Mouse (Mus musculus): ENCODE data around the gene Thap4. TPM values are rescaled to one million over a fixed set of nuclear protein-coding genes. Genes with fewer than 3 reads are reported as not detected.
"Not testable (repeated sequence)": the region's sequence is repeated elsewhere in the genome, so short reads cannot be mapped to it uniquely, and the experiment has no call there.

Gene Thap4
- polyA plus RNA-seq, 1 experiment from 2014 or later, result 64.8 TPM

DNA sequence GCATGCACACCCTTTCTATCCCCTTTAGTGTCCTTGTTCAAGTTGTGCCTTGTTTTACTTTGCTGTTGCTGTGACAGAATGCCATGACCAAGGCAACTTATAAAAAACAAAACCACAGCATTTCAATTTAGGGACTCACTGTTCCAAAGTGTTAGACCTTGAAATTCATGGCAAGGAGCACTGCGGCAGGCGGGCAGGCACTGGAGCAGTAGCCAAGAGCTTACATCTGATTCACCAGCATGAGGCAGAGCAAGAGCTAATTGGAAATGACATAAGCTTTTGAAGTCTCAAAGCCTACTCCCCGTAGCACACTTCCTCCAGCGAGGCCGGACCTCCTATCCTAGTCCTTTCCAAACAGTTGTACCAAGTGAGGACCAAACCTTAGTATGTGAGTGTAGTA lies 22.0 kb upstream of the Thap4 start:
- peaks cover 81% of the 10 kb centered on the region for H3K36me3 ChIP-seq (ENCODE audit: control insufficient read depth, insufficient read depth, low read length)
- H3K4me2 ChIP-seq (replicated peaks; ENCODE audit: low read depth, low read length), result no peak overlapping the region
- H3K9me3 ChIP-seq (ENCODE audit: control insufficient read depth, low read length), result no peaks in the 10 kb centered on the region
- no peak overlapping the region for H3K4me3 ChIP-seq (ENCODE audit: low read length)
- H3K9ac ChIP-seq (ENCODE audit: low read depth, low read length), result no peak overlapping the region
- 91% methylated on average over 5 of the region's 5 CpGs for WGBS
- H3K4me1 ChIP-seq (ENCODE audit: control insufficient read depth, insufficient read depth, low read length), result no peaks in the 10 kb centered on the region
- H3K27me3 ChIP-seq (ENCODE audit: control insufficient read depth, insufficient read depth, low read length), result no peaks in the 10 kb centered on the region
- no peak overlapping the region for H3K27ac ChIP-seq (ENCODE audit: low read depth, low read length)
- ATAC-seq (ENCODE audit: low FRiP score, low TSS enrichment), result no peak

DNA sequence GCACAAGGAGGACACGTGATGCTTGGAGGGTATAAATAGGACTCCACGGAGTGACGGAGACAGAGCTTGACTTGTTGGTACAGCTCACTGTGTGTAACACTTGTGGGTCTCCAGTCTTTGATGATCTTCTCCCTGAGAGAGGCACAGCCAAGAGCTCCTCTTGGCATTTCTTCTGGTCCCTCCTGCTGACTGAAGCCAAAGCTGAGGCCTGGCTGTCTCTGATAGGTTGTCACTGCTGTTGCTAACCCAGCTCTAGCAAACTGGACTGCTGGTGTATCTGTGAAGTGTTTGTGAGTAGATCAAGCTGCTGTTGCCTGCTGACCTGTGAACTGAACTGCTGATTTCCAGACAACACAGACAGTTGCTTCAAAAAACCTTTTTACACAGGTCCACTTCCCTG lies 15.2 kb upstream of the Thap4 start:
- peaks cover 34% of the 10 kb centered on the region for H3K36me3 ChIP-seq (ENCODE audit: control insufficient read depth, insufficient read depth, low read length)
- H3K27ac ChIP-seq (ENCODE audit: low read depth, low read length), result no peak overlapping the region
- H3K4me1 ChIP-seq (ENCODE audit: control insufficient read depth, insufficient read depth, low read length), result no peaks in the 10 kb centered on the region
- no peak for ATAC-seq (ENCODE audit: low FRiP score, low TSS enrichment)
- no peaks in the 10 kb centered on the region for H3K27me3 ChIP-seq (ENCODE audit: control insufficient read depth, insufficient read depth, low read length)
- H3K4me2 ChIP-seq (replicated peaks; ENCODE audit: low read depth, low read length), result no peak overlapping the region
- WGBS, result 97% methylated on average over 3 of the region's 3 CpGs
- H3K9me3 ChIP-seq (ENCODE audit: control insufficient read depth, low read length), result no peaks in the 10 kb centered on the region
- no peak overlapping the region for H3K4me3 ChIP-seq (ENCODE audit: low read length)
- H3K9ac ChIP-seq (ENCODE audit: low read depth, low read length), result no peak overlapping the region

DNA sequence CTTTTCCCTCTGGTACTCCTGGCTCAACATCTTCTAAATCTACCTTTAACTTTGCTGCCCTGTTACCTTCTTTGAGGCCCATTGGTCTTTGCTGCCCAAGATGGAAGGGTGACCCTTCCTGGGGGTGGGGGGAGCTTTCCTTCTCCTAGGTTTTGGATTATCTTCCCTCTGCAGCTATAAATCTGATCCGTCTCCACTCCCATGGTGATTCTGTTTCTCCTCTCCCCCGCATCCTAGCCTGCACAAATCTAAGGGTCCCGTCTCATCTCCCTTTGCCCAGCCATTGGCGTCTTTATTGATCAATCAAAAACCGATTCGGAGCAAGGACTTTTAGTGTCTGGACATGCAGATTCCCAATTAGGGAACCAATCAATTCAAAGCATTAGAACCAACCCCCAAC lies 12.9 kb upstream of the Thap4 start:
- peak; percentile 79 for ATAC-seq (ENCODE audit: low FRiP score, low TSS enrichment)
- no peaks in the 10 kb centered on the region for H3K4me1 ChIP-seq (ENCODE audit: control insufficient read depth, insufficient read depth, low read length)
- no peak overlapping the region for H3K4me3 ChIP-seq (ENCODE audit: low read length)
- peaks cover 12% of the 10 kb centered on the region; the same call in 1 of the 2 replicates for H3K36me3 ChIP-seq (ENCODE audit: control insufficient read depth, insufficient read depth, low read length)
- no peak overlapping the region for H3K9ac ChIP-seq (ENCODE audit: low read depth, low read length)
- H3K4me2 ChIP-seq (replicated peaks; ENCODE audit: low read depth, low read length), result no peak overlapping the region
- H3K27me3 ChIP-seq (ENCODE audit: control insufficient read depth, insufficient read depth, low read length), result no peaks in the 10 kb centered on the region
- WGBS, result 45% methylated on average over 6 of the region's 6 CpGs
- no peak overlapping the region for H3K27ac ChIP-seq (ENCODE audit: low read depth, low read length)
- H3K9me3 ChIP-seq (ENCODE audit: control insufficient read depth, low read length), result no peaks in the 10 kb centered on the region

DNA sequence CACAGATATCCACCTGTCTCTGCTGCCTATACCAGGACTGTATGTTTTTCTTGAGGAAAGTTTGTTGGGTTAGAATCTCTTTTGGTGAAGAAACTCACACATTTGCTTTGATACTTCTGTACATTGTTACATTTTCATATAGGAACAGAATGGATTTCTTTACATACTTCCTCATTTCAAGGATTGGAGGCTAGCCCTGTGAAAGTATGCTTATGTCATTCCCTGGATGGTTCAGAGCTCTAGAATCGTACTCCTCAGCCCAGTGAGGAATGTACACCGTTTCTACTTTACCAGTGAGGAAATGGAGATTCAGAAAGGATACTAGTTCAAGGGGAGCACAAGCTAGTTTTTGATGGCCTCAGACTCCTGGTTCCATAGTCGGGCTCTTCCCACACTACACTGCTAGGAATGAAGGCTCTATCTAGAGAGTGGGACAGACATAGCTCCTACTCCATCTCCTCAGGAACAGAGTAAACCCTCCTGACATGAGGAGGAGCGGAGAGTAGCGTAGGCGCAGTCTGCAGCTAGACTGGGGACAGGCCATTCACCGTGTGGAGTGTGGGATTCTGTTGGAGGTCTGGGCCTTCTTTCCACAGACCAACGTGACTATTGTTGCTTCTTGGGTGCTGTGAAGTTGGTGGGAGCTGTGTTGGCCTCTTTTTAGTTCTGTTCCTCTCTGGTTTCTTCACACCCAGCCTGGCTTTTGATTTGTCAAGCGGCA lies 10.4 kb upstream of the Thap4 start:
- H3K4me1 ChIP-seq (ENCODE audit: control insufficient read depth, insufficient read depth, low read length), result no peaks in the 10 kb centered on the region
- no peak overlapping the region for H3K27ac ChIP-seq (ENCODE audit: low read depth, low read length)
- 93% methylated on average over 9 of the region's 9 CpGs for WGBS
- no peaks in the 10 kb centered on the region for H3K27me3 ChIP-seq (ENCODE audit: control insufficient read depth, insufficient read depth, low read length)
- H3K4me2 ChIP-seq (replicated peaks; ENCODE audit: low read depth, low read length), result no peak overlapping the region
- H3K36me3 ChIP-seq (ENCODE audit: control insufficient read depth, insufficient read depth, low read length), result peaks cover 11% of the 10 kb centered on the region; the same call in 1 of the 2 replicates
- H3K4me3 ChIP-seq (ENCODE audit: low read length), result no peak overlapping the region
- no peaks in the 10 kb centered on the region for H3K9me3 ChIP-seq (ENCODE audit: control insufficient read depth, low read length)
- H3K9ac ChIP-seq (ENCODE audit: low read depth, low read length), result no peak overlapping the region
- no peak for ATAC-seq (ENCODE audit: low FRiP score, low TSS enrichment)

DNA sequence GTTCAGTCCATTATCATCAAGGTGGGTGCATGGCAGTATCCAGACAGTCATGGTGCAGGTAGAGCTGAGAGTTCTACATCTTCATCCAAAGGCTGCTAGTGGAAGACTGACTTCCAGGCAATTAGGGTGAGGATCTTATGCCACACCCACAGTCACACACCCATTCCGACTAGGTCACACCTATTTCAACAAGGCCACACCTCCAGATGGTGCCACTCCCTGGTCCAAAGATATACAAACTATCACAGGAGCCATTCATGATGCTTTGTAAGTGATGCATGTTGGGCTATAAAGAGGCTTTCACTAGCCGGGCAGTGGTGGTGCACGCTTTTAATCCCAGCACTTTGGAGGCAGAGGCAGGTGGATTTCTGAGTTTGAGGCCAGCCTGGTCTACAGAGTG lies 8.9 kb upstream of the Thap4 start:
- WGBS, result 88% methylated on average over 3 of the region's 3 CpGs
- not testable (repeated sequence) for H3K9ac ChIP-seq (ENCODE audit: low read depth, low read length); H3K9me3 ChIP-seq (ENCODE audit: control insufficient read depth, low read length); H3K4me3 ChIP-seq (ENCODE audit: low read length); H3K36me3 ChIP-seq (ENCODE audit: control insufficient read depth, insufficient read depth, low read length); H3K27ac ChIP-seq (ENCODE audit: low read depth, low read length); ATAC-seq (ENCODE audit: low FRiP score, low TSS enrichment); H3K4me1 ChIP-seq (ENCODE audit: control insufficient read depth, insufficient read depth, low read length); H3K27me3 ChIP-seq (ENCODE audit: control insufficient read depth, insufficient read depth, low read length); H3K4me2 ChIP-seq (replicated peaks; ENCODE audit: low read depth, low read length)

DNA sequence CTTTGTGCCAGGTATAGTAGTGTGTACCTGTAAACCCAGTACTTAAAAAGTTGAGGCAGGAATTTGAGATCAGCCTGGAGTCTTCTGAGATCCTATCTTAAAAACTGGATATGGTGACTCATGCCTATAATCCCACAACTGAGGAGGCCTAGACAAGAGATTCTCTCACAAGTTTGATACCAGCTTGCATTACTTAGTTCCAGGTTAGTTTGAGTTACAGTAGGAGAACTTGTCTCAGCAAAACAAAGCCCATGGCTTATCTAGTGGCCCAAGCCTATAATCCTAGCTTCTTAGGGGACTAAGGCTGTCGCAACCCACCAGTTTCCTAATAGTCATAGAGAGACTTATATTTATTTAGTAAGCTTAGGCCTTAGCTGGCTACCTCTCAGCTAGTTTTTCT lies 5.4 kb upstream of the Thap4 start:
- no peak overlapping the region for H3K4me3 ChIP-seq (ENCODE audit: low read length)
- ATAC-seq (ENCODE audit: low FRiP score, low TSS enrichment), result no peak
- no peak overlapping the region for H3K27ac ChIP-seq (ENCODE audit: low read depth, low read length)
- no peaks in the 10 kb centered on the region for H3K36me3 ChIP-seq (ENCODE audit: control insufficient read depth, insufficient read depth, low read length)
- H3K9ac ChIP-seq (ENCODE audit: low read depth, low read length), result no peak overlapping the region
- no peaks in the 10 kb centered on the region for H3K9me3 ChIP-seq (ENCODE audit: control insufficient read depth, low read length)
- no peak overlapping the region for H3K4me2 ChIP-seq (replicated peaks; ENCODE audit: low read depth, low read length)
- H3K4me1 ChIP-seq (ENCODE audit: control insufficient read depth, insufficient read depth, low read length), result no peaks in the 10 kb centered on the region; the same call in 1 of the 2 replicates
- 100% methylated on average over 1 of the region's 1 CpGs for WGBS
- H3K27me3 ChIP-seq (ENCODE audit: control insufficient read depth, insufficient read depth, low read length), result no peaks in the 10 kb centered on the region

DNA sequence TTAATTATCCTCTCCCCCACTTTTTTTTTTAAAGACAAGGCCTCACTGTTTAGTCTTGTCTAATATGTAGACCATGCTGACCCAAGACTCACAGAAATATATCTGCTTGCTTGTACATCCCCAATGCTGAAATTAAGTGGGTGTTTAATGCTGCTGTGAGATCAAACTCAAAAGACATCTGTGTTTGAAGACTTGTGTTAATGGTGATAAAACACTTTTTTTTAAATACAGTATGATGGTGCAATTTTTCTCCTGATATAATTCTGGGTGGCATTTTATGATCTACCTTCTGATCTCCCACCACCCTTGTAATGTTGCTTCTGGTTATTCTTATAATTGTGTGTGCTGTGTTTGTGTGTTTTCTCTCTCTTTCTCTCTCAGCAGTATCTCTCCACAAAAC lies 1.5 kb upstream of the Thap4 start:
- Histone ChIP-seq H3K9me3 (ENCODE audit: control insufficient read depth, low read length) (no peaks in the 10 kb centered on the region), H3K9ac (ENCODE audit: low read depth, low read length) (no peak overlapping the region), H3K27me3 (ENCODE audit: control insufficient read depth, insufficient read depth, low read length) (no peaks in the 10 kb centered on the region), H3K4me1 (ENCODE audit: control insufficient read depth, insufficient read depth, low read length) (peaks cover 7% of the 10 kb centered on the region; the same call in 1 of the 2 replicates), H3K4me2 (replicated peaks; ENCODE audit: low read depth, low read length) (peak overlapping the region; percentile 52; the same call in 1 of the 2 replicates), H3K27ac (ENCODE audit: low read depth, low read length) (no peak overlapping the region), H3K4me3 (ENCODE audit: low read length) (no peak overlapping the region), H3K36me3 (ENCODE audit: control insufficient read depth, insufficient read depth, low read length) (no peaks in the 10 kb centered on the region)
- ATAC-seq (ENCODE audit: low FRiP score, low TSS enrichment), result no peak

DNA sequence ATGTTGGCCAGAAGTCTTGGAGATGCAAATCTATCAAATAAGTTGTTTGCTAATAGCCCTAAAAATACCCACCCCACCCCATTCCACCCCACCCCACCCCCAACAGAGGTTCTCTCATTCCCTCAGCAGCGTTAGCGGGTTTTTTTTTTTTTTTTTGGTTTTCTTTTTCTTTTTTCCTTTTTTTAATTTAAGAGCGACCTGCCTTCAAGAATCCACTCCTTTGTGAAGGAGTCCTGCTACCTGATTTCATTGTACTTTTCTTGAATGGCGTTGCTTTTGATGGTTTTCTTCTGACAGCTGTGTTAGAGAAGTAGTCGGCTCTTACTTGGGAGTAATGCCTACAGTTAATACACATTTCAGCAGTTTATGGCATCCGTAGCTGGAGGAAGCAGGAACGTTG lies 954 bp upstream of the Thap4 start:
- H3K27ac ChIP-seq (ENCODE audit: low read depth, low read length), result no peak overlapping the region
- H3K4me3 ChIP-seq (ENCODE audit: low read length), result peak overlapping the region; percentile 75
- 27% methylated on average over 7 of the region's 7 CpGs for WGBS

DNA sequence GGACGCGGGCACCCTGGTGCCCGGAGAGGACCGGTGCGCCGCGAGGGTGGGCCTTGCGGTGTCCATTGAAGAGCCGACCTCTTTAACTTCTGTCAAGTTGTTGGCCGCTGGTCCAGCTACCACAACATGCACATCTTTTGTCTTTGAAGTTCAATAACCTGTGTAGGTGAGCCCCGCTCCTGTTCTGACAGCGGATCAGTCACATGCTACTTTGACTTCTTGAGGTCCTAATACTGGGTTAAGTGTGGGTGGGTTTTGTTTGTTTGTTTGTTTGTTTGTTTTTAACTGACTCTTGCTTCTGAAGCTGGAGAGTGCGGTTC lies 587 bp upstream of the Thap4 start:
- Histone ChIP-seq H3K4me3 (ENCODE audit: low read length) (peak overlapping the region; percentile 75), H3K27ac (ENCODE audit: low read depth, low read length) (peak overlapping the region; percentile 88), H3K9ac (ENCODE audit: low read depth, low read length) (peak overlapping the region; percentile 90), H3K27me3 (ENCODE audit: control insufficient read depth, insufficient read depth, low read length) (no peaks in the 10 kb centered on the region), H3K4me1 (ENCODE audit: control insufficient read depth, insufficient read depth, low read length) (peaks cover 7% of the 10 kb centered on the region; the same call in 1 of the 2 replicates), H3K36me3 (ENCODE audit: control insufficient read depth, insufficient read depth, low read length) (peaks cover 4% of the 10 kb centered on the region), H3K9me3 (ENCODE audit: control insufficient read depth, low read length) (no peaks in the 10 kb centered on the region), H3K4me2 (replicated peaks; ENCODE audit: low read depth, low read length) (peak overlapping the region; percentile 52)
- ATAC-seq (ENCODE audit: low FRiP score, low TSS enrichment), result no peak; the same call in 1 of the 2 replicates
- WGBS, result under 1% methylated on average over 13 of the region's 13 CpGs

More for the DNA sequence above, 954 bp upstream of the Thap4 start:
- Histone ChIP-seq H3K36me3 (ENCODE audit: control insufficient read depth, insufficient read depth, low read length) (0 out of 2 replicates have a peak, but pooled peaks cover under 1% of the 10 kb centered on the region), H3K4me1 (ENCODE audit: control insufficient read depth, insufficient read depth, low read length) (peaks cover 7% of the 10 kb centered on the region; the same call in 1 of the 2 replicates), H3K4me2 (replicated peaks; ENCODE audit: low read depth, low read length) (peak overlapping the region; percentile 52), H3K9ac (ENCODE audit: low read depth, low read length) (peak overlapping the region; percentile 90), H3K27me3 (ENCODE audit: control insufficient read depth, insufficient read depth, low read length) (no peaks in the 10 kb centered on the region), H3K9me3 (ENCODE audit: control insufficient read depth, low read length) (no peaks in the 10 kb centered on the region)
- ATAC-seq (ENCODE audit: low FRiP score, low TSS enrichment), result no peak
